Mouse (Mus musculus) mouse embryonic stem cell (cell line): ENCODE results near the gene Cdh13.
"Not testable (repeated sequence)": the region's sequence is repeated elsewhere in the genome, so short reads cannot be mapped to it uniquely, and the experiment has no call there.

Experiments
- in situ Hi-C, 2 experiments: fragments of 300-500 bp; cut with MboI; formaldehyde crosslinking; loops; 1 replicate in 1 of 2; 3 replicates in 1 of 2; pipeline ENCODE4 v1.14.3; 2019 to 2020; ENCODE audit warnings: low sequenced_read_pairs in 2 of 2, low pct_unique_long_range_greater_than_20kb in 1 of 2, mixed read lengths in 1 of 2; ENCODE audit not compliant: unreplicated experiment in 1 of 2

Gene Cdh13

DNA sequence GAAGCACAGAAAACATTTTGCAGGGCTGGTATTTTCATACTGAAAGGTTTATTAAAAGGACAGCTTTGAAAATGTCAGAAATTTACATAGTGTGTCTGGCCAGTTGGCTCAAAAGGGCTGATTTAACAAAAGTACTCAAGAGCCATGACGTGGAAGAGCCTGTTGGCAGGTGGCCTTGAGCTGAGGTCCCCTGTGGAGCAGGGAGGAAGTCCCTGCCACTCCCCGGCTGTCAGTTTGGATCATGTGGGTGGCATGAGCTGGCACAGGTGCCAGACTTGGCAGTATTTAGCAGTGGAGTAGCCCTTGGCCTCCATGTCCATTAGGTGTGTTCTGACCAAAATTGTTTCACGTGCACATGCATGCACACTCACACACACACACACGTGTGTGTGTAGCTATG, 1001.4 kb downstream of the Cdh13 start:
- in situ Hi-C loops: no loop called here

- in situ Hi-C loops: no loop called here
Observed at GRCm38 (mm10) chr8:119295477-119295876, 1011.9 kb downstream of the Cdh13 start.

GRCm38 (mm10) chr8:119297752-119298151, 1014.2 kb downstream of the Cdh13 start:
- in situ Hi-C loops: not testable (repeated sequence)

DNA sequence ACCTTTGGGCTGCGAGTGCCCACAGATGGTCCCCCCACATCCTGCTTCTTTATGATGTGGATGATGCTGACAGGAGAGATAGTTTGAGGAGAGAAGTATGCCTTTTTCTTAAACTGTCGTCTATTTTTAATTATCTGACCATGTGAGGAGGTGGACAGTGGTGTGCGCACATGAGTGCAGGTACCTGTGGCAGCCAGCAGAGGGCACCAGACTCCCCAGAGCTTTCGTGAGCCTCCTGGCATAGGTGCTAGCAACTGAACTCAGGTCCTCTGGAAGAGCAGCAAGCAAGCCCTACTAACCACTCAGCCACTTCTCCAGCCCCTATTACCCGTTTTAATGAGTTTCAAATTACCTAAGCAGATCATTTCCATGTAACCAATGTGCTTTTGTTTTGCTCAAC, 1016.8 kb downstream of the Cdh13 start:
- in situ Hi-C loops: no loop called here

DNA sequence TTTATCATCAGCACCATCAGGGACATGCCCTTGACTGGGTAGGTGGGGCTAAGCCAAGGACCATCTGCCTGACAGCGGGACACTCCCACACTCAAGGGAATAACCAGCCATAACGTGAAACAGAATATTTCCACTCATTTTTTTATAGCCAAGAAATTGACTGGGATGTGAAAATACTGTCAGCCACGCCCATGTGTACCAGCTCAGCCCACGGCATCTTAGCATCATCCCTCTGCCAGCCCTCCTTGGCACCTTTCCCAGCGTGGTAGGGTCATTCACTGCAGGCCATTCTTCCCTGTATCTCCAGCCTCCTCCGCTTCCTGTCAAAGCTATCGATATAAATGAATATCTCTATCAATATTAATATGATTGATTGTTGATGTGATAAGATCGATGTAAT, 1020.7 kb downstream of the Cdh13 start:
- in situ Hi-C loops: no loop called here

DNA sequence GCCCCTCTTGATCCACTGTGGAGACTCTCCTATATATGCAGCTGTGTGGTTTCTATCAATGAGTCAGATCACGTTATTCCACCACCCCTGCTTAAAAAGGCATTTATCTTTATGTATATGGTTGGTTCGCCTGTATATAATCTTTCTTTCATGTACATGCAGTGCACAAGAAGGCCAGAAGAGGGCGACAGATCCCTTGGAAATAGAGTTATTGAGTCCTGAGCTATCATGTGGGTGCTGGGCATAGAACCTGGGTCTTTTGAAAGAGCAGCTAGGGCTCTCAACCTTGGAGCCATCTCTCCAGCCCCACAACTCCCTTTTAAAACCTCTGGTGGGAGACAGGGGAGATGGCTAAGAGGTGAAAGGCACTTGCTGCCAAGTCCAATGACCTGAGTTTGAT, 1027.9 kb downstream of the Cdh13 start:
- in situ Hi-C loops: no loop called here

- in situ Hi-C loops: no loop called here
Observed at GRCm38 (mm10) chr8:119323215-119323614, 1039.7 kb downstream of the Cdh13 start.

DNA sequence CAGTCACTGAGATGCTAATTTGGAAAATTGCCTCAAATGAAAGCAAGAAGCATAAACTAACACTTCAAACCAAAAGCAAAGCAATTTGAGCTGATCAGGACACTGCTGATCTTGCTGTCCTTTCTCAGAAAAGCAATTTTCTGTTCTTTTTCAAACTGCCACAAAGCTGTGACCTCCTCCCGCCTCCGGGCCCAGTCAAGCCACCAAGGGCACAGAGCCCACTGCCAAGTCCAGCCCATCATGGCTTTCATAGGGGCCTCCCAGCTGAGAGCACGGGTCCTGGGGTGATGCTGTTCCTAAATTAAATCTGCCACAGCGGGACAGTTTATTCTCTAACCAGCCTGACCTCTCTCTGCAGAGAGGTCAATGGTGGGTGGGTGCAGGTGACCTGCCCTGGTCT, 1056.0 kb downstream of the Cdh13 start:
- in situ Hi-C loops: no loop called here

DNA sequence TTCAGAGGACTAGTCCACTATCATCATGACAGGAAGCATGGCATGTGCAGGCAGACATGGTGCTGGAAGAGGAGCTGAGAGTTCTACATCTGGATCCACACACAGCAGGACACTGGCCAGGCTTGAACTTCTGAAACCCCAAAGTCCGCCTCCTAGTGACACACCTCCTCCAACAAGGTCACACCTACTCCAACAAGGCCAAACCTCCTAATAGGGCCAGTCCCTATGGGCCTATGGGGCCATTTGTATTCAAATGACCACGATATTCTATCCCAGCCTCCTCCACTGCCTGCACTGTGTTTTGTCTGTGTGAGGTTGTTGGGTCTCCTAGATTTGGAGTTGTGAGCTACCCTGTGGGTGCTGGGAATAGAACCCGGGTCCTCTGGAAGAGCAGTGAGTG, 1060.1 kb downstream of the Cdh13 start:
- in situ Hi-C loops: no loop called here

DNA sequence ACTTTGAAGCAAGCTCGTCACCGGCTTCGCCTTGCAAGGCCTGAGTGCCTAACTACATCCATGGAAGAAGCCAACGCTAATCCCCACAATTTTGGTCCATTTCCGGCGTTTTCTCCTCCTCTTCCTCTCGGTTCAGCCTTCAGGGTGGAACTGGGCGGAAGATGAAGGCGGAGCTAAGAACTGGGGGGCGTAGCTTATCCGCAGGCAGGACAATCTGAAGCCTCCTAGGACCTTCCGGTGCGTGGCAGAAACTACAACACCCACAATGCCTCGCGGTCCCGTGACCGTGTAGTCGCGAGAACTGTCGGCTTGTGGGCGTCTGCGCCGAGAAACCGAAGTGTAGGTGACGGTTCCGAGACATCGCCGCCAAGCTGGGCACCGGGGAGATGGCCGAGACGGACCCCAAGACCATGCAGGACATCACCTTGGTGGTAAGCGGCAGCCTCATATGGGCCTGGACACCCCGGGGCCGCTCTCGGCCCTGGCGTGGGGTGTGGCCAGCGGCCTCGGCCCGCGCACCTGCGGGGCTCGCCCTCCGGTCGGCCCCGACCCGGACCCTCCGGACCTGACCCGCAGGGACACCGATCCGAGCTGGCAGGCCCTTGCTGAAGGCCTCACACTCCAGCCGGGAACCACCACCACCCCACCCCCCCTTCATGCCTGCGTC, 1060.8 kb downstream of the Cdh13 start, which contains the start of gene Hsbp1:
Gene Hsbp1 (plus strand): TSS at position 299 of the 667 bp plus-strand sequence.
- in situ Hi-C loops: no loop called here

DNA sequence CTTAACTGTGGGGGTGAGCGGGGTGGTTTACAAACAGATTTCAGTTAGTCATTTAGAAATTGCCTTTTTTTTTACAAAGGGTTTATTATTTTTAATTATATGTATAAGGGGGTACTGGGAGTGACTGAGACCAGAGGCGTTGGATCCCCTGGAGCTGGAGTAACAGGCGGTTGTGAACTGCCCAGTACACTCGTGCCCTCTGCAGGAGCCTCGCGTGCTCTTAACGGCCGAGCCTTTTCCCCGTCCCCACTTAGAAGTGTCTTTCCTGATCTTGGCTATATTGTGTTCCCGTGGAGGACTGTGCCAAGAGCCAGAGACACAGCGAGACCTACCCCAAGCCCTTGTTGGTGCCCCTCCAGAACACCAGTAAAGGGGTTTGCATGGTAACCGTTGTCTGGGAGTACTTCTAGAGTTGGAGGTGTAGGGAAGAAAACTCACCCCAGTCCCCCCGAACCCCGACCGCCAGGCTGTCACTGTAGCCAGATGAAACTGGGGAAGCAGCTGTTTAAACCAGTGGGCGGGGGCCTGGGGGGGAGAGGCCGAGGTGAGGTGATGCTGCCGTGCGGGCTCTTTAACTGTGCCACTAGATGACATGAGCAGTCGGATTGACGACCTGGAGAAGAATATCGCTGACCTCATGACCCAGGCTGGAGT, 1061.6 kb downstream of the Cdh13 start:
- in situ Hi-C loops: no loop called here

DNA sequence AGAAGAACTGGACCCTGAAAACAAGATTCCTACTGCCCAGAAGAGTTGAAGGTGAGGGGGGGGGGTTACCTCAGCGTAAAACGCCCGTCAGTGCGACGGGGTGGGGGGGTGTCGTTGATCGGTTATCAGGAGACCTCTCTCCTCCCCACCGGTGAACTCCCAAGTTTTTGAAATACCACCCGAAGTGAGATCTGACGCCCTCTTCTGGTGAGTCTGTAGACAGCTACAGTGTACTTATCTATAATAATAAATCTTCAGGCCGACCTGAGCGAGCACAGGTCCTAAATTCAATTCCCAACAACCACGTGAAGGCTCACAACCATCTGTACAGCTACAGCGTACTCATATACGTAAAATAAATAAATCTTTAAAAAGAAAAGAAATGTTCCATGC, 1062.1 kb downstream of the Cdh13 start:
- in situ Hi-C loops: no loop called here

- in situ Hi-C loops: no loop called here
Observed at GRCm38 (mm10) chr8:119351647-119352046, 1068.1 kb downstream of the Cdh13 start.

DNA sequence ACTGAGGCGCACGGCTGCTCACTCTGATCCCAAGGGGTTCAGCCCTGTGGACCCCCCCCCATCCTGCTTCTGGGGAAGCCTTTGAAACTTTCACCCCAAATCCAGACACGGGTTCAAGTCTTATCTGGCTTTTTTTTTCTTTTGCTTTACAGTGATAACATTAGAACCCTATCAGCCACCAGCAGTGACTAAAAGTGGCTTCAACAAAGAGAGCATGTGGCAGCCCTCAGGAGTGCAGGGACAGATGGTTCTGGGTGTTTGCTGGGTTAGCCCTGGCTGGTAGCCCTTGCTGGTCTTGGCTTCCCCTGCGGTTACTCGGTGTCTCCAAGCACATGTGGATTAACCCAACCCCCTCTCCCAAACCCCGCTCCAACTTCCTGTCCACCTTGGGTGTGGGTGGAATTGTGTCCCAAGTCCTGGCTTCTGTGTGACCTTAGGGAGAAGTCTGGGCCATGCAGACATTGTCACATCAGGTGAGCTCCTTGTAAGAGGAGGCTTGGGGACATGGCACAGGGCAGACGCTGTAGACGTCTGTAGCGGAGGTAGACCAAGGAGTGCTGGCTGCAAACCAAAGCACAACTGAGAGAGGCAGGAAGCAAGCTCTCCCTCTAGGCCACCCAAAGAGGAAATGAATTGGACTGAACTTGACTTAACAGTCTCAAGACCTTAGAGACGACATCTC, 1069.6 kb downstream of the Cdh13 start:
- in situ Hi-C loops: no loop called here

- in situ Hi-C loops: no loop called here
Observed at GRCm38 (mm10) chr8:119353659-119354023, 1070.1 kb downstream of the Cdh13 start.

- in situ Hi-C loops: not testable (repeated sequence)
Observed at GRCm38 (mm10) chr8:119356631-119357030, 1073.1 kb downstream of the Cdh13 start.

DNA sequence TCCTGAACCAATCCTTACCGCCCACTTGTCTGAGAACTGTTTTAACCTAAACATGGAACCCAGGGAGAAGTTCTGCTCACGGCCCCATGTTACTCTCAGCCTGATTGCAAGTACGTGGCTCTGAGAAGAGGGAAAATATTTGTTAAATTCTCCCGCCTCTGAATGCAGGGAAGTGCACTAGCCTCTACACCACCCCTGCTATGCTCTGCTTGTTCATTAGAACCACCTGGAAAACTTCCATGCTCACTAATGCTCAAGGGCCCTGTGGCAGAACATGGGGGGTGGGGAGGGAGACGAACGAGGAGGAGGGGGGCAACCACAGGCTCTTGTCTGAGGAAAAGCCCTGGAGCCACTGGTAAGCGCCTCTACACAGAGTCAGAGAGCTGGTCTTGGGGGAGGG, 1074.6 kb downstream of the Cdh13 start:
- in situ Hi-C loops: no loop called here

GRCm38 (mm10) chr8:119358836-119359235, 1075.3 kb downstream of the Cdh13 start:
- in situ Hi-C loops: no loop called here

GRCm38 (mm10) chr8:119360686-119361295, 1077.3 kb downstream of the Cdh13 start:
- in situ Hi-C loops: no loop called here
